ENCODE assay signal across 19 mouse cellular contexts in genomic region chr12:32482777-32483176, GRCm38 (mm10).
"Had no signal": no experiment of that assay in that cellular context is flagged by ENCODE, and none has a peak within 500 bp of the region (broad histone marks: within the 10 kb centered on the region; RNA-seq: fewer than 3 reads in every experiment).

No protein-coding gene starts in this region.

- H3K9ac ChIP-seq: kidney, embryonic 15.5 days; limb, embryonic 12.5 days; limb, embryonic 15.5 days; liver, embryonic 13.5 days; midbrain, embryonic 13.5 days; neural tube, embryonic 13.5 days had no signal

- H3K36me3 ChIP-seq: kidney, embryonic 15.5 days; limb, embryonic 12.5 days; limb, embryonic 15.5 days; liver, embryonic 13.5 days; midbrain, embryonic 10.5 days; midbrain, embryonic 13.5 days; neural tube, embryonic 13.5 days had no signal

- H3K27me3 ChIP-seq: kidney, embryonic 15.5 days; limb, embryonic 12.5 days; limb, embryonic 15.5 days; liver, embryonic 13.5 days; megakaryocyte, embryonic 14.5 days; midbrain, embryonic 13.5 days; neural tube, embryonic 13.5 days had no signal

- H3K27ac ChIP-seq: kidney, embryonic 15.5 days; limb, embryonic 12.5 days; limb, embryonic 15.5 days; liver, embryonic 13.5 days; midbrain, embryonic 10.5 days; midbrain, embryonic 13.5 days; neural tube, embryonic 13.5 days had no signal

- H3K4me3 ChIP-seq: kidney, embryonic 15.5 days; limb, embryonic 12.5 days; limb, embryonic 15.5 days; liver, embryonic 13.5 days; megakaryocyte, embryonic 14.5 days; midbrain, embryonic 10.5 days; midbrain, embryonic 13.5 days; myocyte; neural tube, embryonic 13.5 days had no signal

- ATAC-seq: midbrain, embryonic 13.5 days; midbrain, embryonic 16.5 days had no signal

- H3K4me2 ChIP-seq: kidney, embryonic 15.5 days; limb, embryonic 12.5 days; limb, embryonic 15.5 days; liver, embryonic 13.5 days; midbrain, embryonic 13.5 days; neural tube, embryonic 13.5 days had no signal

- DNase-seq: kidney, adult 11 months; kidney, adult 8-10 months; kidney, postnatal 14 days; kidney, postnatal 4 days; liver, embryonic 13.5 days; lung, adult 2 months; retina, postnatal 1 day; right cerebral cortex, postnatal 25 days; thymus, adult 18-20 months; thymus, postnatal 36 days had no signal

- H3K9me3 ChIP-seq: kidney, embryonic 15.5 days; limb, embryonic 12.5 days; limb, embryonic 15.5 days; liver, embryonic 13.5 days; megakaryocyte, embryonic 14.5 days; midbrain, embryonic 10.5 days; midbrain, embryonic 13.5 days; neural tube, embryonic 13.5 days had no signal

- H3K4me1 ChIP-seq: limb, embryonic 12.5 days; limb, embryonic 15.5 days; midbrain, embryonic 10.5 days; midbrain, embryonic 13.5 days; neural tube, embryonic 13.5 days had no signal
